Mouse (Mus musculus): ENCODE data around the gene Mrpl20.

The Mrpl20 gene

GRCm38 (mm10) chr4:155802741-155803339, at the start of gene Mrpl20:
Mrpl20 (plus strand) TSS chr4:155802878.
- DNase-seq (ENCODE audit: low spot score), result no peak

GRCm38 (mm10) chr4:155757011-155757410, 45.7 kb upstream of the Mrpl20 start:
- no peak for DNase-seq (ENCODE audit: low spot score)

- DNase-seq (ENCODE audit: low spot score), result no peak
Observed at GRCm38 (mm10) chr4:155759862-155760612, 42.6 kb upstream of the Mrpl20 start.

DNA sequence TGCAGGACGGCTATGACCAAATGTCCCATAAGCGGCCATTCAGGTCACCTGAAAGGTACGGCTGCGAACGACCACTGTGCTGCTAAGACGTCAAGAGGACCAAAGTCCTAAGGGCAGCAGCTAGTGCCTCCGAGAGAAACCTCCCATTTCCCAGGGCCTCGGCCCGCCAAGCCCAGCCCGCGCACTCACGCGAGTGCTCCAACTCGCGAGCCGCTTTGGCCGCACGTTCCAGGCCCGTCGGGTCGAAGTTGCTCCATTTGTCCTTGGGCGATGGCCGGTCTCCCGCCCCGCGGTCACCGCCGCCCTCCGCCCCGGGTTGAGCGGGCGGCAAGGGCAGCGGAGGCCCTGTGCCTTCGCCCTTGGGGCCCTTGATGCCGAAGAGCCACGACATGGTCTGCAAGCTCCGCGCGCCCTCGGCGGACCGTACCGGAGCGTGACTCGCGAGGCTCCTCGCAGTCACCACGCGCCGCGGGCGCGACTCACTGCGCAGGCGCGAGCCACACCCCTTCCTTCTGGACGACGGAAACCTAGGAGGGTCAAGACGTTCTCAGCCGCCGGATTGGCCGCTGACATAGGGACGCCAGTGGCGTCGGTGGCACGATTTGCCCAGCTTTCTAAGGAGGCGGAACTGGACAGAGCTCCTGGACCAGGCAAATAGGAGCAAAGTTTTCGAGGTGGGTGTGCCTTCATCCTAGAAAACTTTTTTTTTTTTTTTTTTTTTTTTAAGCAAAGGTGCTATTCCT, 41.9 kb upstream of the Mrpl20 start, which contains the start of gene Atad3a:
TSS of gene Atad3a (minus strand) at position 481 of the 743 bp plus-strand sequence.
- DNase-seq (ENCODE audit: low spot score), result peak; percentile 95

GRCm38 (mm10) chr4:155761356-155762099, 41.1 kb upstream of the Mrpl20 start:
- DNase-seq (ENCODE audit: low spot score), result no peak

DNA sequence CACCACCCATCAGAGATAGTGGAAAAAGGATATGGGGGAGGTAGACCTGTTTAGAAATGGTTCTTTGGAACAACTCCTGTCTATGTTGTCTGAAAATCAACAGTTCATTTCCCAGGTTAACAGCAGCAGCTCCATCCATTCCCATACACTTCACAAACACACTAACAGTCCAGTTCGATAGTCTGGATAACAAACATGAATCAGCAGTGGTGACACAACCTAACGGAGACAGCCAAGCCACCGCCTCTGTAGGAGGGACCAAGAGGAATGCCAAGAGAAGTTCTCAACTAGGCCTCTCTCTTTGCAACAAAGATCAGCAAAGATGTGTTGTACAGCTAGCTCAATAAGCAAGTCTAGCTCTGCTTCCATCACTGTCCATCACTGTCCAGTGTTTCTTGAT, 40.3 kb upstream of the Mrpl20 start:
- DNase-seq (ENCODE audit: low spot score), result no peak

DNA sequence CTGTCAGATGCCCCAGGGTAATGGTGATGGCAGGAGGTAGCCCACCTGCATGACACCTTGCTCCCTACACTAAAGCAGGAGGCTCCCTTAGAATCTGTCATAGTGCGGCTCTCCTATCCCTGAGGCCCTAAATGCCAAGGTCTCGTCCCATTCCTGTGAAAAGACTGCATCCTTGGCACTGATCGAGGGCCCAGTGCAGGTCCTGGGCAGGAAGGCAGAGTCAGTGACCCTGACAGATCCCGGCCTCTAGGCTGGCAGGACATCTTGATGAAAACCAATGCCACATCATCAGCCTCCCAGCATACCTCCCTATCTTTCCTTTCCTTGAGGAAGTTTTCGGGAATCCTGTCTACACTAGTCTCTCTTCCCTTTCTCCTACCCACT, 33.2 kb upstream of the Mrpl20 start:
- no peak for DNase-seq (ENCODE audit: low spot score)

- DNase-seq (ENCODE audit: low spot score), result peak; percentile 89
Observed at GRCm38 (mm10) chr4:155769880-155770512, 32.7 kb upstream of the Mrpl20 start.

GRCm38 (mm10) chr4:155770626-155771025, 32.1 kb upstream of the Mrpl20 start:
- DNase-seq (ENCODE audit: low spot score), result no peak

DNA sequence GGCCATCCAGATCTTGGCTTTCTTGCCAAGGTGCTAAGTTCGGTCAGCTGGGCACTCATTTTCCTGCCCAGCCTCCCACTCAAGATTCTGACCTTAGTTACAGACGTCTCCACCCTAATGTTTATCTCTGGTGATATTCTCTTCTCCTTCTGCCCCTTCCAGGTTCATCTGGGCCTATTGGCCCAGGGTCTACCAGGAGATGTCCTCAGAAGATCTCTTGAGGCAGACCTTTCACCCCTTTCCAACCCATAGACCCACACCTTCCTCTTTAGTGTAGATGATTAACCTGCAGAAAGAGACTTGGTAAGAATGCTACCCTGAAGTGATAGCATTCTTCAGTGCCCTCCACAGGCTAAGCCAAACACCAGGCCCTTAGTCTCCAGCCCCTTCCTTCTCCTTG, 31.0 kb upstream of the Mrpl20 start:
- DNase-seq (ENCODE audit: low spot score), result no peak

DNA sequence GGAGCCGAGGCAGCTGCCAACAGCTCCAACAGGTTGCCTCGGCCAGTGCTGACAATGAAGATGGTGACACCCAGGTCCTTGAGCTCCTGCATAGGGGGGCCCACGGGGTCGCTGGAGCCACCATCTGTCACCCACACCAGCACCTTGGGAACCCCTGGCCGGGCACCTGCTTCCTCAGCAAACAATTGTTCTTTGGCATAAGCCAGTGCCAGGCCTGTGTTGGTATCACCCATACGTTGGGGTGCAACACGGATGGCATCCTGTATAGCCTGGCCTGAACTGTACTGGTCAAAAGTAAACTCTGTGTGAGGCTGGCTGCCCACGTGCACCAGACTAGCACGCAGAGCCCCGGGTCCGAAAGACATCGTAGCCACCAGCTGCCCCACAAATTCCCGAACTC, 29.9 kb upstream of the Mrpl20 start:
- DNase-seq (ENCODE audit: low spot score), result no peak

DNA sequence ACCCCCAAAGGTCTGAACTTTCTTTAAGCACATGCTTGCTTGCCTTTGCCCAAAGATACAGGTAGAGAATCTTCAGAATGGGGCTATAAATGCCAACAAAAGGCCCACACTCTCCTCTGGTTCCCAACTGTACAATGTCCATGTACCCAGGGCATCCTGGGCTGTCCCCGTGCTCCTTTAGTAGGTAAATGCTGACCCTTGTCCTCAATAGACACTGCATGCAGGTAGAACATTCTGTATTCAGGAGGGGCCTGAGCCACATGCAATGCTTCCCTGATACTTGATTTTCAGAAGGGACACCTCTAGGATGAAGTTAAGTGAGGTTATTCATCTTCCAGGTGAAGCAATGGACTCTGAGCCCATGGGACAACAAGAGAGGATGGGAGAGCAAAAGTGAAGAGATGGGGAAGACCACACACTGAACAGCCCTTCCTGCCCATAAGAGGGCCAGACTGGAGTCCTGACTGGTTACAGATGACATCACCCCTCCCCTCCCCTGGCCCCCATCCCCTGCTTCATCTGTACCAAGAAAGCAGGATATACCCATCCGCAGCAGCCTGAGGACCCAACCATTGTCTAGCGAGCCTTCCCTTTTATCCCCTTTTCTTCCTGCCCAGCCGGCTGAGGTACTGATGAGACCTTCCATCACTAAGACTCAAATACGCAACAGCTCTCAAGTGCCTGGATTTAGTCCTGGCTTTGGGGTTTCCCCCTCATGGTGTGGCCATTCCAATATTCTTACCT, 29.2 kb upstream of the Mrpl20 start:
- DNase-seq (ENCODE audit: low spot score), result no peak

- DNase-seq (ENCODE audit: low spot score), result peak; percentile 85
Observed at GRCm38 (mm10) chr4:155774280-155774754, 28.4 kb upstream of the Mrpl20 start, which contains the start of gene Vwa1. Vwa1 (minus strand) TSS chr4:155774698.

DNA sequence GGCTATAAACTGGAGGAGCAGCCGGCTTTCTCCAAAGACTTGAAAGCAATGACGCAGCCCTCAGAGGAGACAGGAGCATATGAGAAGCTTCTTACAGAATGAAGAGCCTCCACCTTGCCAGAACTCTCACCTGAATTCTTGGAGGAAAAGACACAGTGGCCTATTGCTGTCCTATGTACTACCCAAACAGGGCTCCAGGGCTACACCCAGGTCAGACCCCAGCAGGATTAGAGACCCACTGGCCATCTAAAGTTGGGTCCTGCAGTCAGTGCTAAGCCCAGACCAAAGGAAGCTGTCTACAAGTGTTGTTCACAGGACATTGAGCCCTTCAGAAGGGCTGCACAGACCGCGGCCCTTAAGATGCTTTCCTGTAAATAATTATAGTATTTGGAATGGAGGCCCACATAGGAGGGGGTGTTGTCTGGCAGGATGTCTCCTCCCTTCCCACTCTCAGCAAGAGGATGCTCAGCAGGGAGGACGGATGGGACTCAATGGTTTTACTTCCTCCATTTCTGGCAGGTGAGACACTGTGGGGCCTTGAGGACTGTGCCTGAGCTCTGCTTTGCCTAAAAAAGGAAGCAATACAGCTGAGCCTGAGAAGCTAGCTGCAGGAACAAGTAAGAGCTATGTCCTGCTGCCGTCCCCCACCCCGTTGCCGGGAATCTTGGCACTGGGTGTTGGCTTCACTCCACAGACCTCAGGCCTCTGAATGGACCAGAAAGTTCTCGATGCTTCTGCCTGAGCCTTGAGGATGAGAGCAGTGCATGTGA, 27.5 kb upstream of the Mrpl20 start:
- peak; percentile 86 for DNase-seq (ENCODE audit: low spot score)

GRCm38 (mm10) chr4:155775855-155776254, 26.8 kb upstream of the Mrpl20 start:
- DNase-seq (ENCODE audit: low spot score), result peak; percentile 72

DNA sequence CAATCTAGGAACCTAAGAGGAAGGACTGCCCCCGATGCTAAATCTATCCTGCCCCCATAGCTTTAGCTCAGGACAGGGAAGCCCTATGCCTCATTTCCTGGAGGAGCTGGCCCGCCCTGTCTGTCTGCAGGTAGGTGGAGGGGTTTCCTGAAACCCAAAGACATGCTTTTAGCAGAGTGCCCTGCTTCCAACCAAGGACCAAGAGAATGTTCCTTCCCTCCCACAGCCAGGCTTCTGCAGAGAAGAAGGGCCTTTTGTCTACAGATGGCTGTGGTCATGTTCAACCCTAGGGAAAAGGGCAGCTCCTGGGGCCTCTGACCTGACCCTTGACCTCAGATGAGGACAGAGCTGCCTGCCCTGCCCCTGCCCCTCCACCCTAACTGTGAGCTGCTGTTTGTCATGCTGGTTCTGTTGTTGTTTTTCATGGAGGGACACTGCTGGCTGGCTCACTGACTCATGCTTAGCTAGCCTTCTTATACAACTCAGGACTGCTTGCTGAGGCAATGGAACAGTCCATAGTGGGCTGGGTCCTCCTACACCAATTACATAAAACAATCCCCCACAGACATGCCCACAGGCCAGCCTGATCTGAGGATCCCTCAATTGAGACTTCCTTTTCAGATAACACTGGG, 25.9 kb upstream of the Mrpl20 start:
- DNase-seq (ENCODE audit: low spot score), result no peak

DNA sequence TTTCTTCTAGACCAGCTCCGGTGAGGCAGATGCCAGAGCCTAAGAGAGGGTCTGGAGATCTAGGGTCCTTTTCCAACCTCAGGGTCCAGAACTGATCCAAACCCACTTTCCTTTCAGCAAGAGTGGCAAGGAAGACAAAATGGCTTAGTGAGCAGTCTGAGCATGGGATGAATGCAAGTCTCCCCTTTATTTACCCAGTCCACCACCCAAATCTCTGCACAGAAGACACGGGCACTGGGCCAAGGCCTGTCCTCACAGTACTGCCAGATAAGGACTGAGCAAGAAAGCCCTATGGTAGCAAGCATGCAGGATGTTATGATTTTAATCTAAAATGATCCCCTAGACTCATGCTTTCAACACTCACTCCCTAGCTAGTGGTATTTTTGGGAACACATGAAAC, 24.9 kb upstream of the Mrpl20 start:
- DNase-seq (ENCODE audit: low spot score), result no peak

- DNase-seq (ENCODE audit: low spot score), result no peak
Observed at GRCm38 (mm10) chr4:155779498-155779897, 23.2 kb upstream of the Mrpl20 start.

GRCm38 (mm10) chr4:155780895-155781294, 21.8 kb upstream of the Mrpl20 start:
- peak; percentile 67 for DNase-seq (ENCODE audit: low spot score)

All from testis, postnatal 14 days (tissue).